In genomic region chr9:64017861-64018793, GRCm38 (mm10) we compare ENCODE assay signal across 8 mouse cellular contexts. TPM values are rescaled to one million over a fixed set of nuclear protein-coding genes. Genes with fewer than 3 reads are reported as not detected.
DNase-seq lines count a peak whose midpoint lies in the region; ATAC-seq and TF ChIP-seq lines count a peak whose summit lies in the region.

No protein-coding gene starts in this region.

- peak overlapping the region; percentile 97 for H3K4me2 ChIP-seq in heart, embryonic 12.5 days
- peak overlapping the region; percentile 71 for H3K4me2 ChIP-seq in kidney, embryonic 14.5 days (replicated peaks; ENCODE audit: low read depth, low read length)

- intact Hi-C loops in left cerebral cortex, adult 2 months (cut with DNase I), result no loop called here

- ATAC-seq in Patski, result peak; percentile 27
- ATAC-seq in heart, embryonic 12.5 days (ENCODE audit: insufficient number of reproducible peaks, low FRiP score), result peak; percentile 66
- peak; percentile 76 for ATAC-seq in kidney, embryonic 14.5 days (ENCODE audit: low FRiP score, low TSS enrichment)

- no peaks in the 10 kb centered on the region for H3K27me3 ChIP-seq in Patski
- H3K27me3 ChIP-seq in heart, embryonic 12.5 days (replicated peaks), result no peaks in the 10 kb centered on the region
- no peaks in the 10 kb centered on the region for H3K27me3 ChIP-seq in kidney, embryonic 14.5 days (ENCODE audit: control insufficient read depth, insufficient read depth, low read length)
- no peaks in the 10 kb centered on the region; the same call in 1 of the 2 replicates for H3K27me3 ChIP-seq in testis, adult 2 months (ENCODE audit: control insufficient read depth, insufficient read depth, low read length)

- DNase-seq in Patski (ENCODE audit: low read depth, low spot score), result no peak
- peak; percentile 86 for DNase-seq in embryo, embryonic 10.5 days (ENCODE audit: low spot score)
- DNase-seq in lung, postnatal 14 days, result peak; percentile 69
- no peak for DNase-seq in left cerebral cortex, adult 2 months (ENCODE audit: extremely low spot score in 1 of 2, low spot score in 2 of 2)
- DNase-seq in natural killer cell, adult 2 months (ENCODE audit: low spot score in 2 of 2), result no peak

- peak overlapping the region; percentile 100 for H3K9ac ChIP-seq in heart, embryonic 12.5 days
- peak overlapping the region; percentile 99 for H3K9ac ChIP-seq in kidney, embryonic 14.5 days (ENCODE audit: low read depth, low read length)

- CTCF ChIA-PET in Patski (lab: Charles Lee), result interaction anchor here (2.2 to 3.1 kb wide), 2 partner anchors 60 to 69 kb away, joined by 8 to 11 read pairs; no protein-coding TSS in a partner anchor

- POLR2A ChIA-PET in Patski (lab: Charles Lee), result interaction anchor here (0.8 to 4.4 kb wide), 4 partner anchors 60 to 102 kb away, joined by 3 to 32 read pairs (median 4); no protein-coding TSS in a partner anchor

- in situ Hi-C loops in Patski (cut with MboI; ENCODE audit: low pct_unique_long_range_greater_than_20kb), result loop anchor here (5.0 kb wide), 1 partner anchor 101 kb away; no protein-coding TSS in a partner anchor

- TF ChIP-seq CTCF in Patski (IDR thresholded peaks at IDR 0.05), result no peak
- TF ChIP-seq CTCF in testis, adult 2 months (IDR thresholded peaks at IDR 0.05; ENCODE audit: control insufficient read depth, insufficient read depth, insufficient replicate concordance, low read depth, low read length), result no peak
- no peak for TF ChIP-seq CTCF in left cerebral cortex, adult 2 months (IDR thresholded peaks at IDR 0.05)

- peak overlapping the region; percentile 99 for H3K27ac ChIP-seq in heart, embryonic 12.5 days (ENCODE audit: poor library complexity, severe bottlenecking)
- peak overlapping the region; percentile 95 for H3K27ac ChIP-seq in kidney, embryonic 14.5 days (ENCODE audit: low read depth, low read length)
- no peak overlapping the region for H3K27ac ChIP-seq in testis, adult 2 months (ENCODE audit: control insufficient read depth, insufficient read depth, low read depth, low read length)
- no peak overlapping the region for H3K27ac ChIP-seq in left cerebral cortex, adult 2 months

- under 1% methylated on average over 23 of the region's 23 CpGs for WGBS in heart, embryonic 12.5 days
- WGBS in kidney, embryonic 14.5 days, result under 1% methylated on average over 23 of the region's 23 CpGs

- no peak for TF ChIP-seq POLR2A in testis, adult 2 months (IDR thresholded peaks at IDR 0.05; ENCODE audit: control insufficient read depth, low read depth, low read length)

- peaks cover 37% of the 10 kb centered on the region for H3K4me1 ChIP-seq in heart, embryonic 12.5 days (replicated peaks)
- peaks cover 43% of the 10 kb centered on the region for H3K4me1 ChIP-seq in kidney, embryonic 14.5 days (ENCODE audit: control insufficient read depth, insufficient read depth, low read length)
- peaks cover 21% of the 10 kb centered on the region for H3K4me1 ChIP-seq in testis, adult 2 months (ENCODE audit: control insufficient read depth, insufficient read depth, low read length)

- H3K36me3 ChIP-seq in heart, embryonic 12.5 days, result peaks cover 52% of the 10 kb centered on the region
- H3K36me3 ChIP-seq in kidney, embryonic 14.5 days (ENCODE audit: control insufficient read depth, insufficient read depth, low read length), result peaks cover 8% of the 10 kb centered on the region; the same call in 1 of the 2 replicates
- H3K36me3 ChIP-seq in testis, adult 2 months (ENCODE audit: control insufficient read depth, insufficient read depth, low read length), result no peaks in the 10 kb centered on the region

- peak overlapping the region; percentile 77 for H3K4me3 ChIP-seq in heart, embryonic 12.5 days
- H3K4me3 ChIP-seq in kidney, embryonic 14.5 days (ENCODE audit: low read length), result peak overlapping the region; percentile 97
- peak overlapping the region; percentile 68 for H3K4me3 ChIP-seq in testis, adult 2 months (ENCODE audit: control insufficient read depth, low read depth, low read length)
- no peak overlapping the region for H3K4me3 ChIP-seq in left cerebral cortex, adult 2 months

- no peaks in the 10 kb centered on the region for H3K9me3 ChIP-seq in heart, embryonic 12.5 days (replicated peaks)
- no peaks in the 10 kb centered on the region for H3K9me3 ChIP-seq in kidney, embryonic 14.5 days (ENCODE audit: control insufficient read depth, low read length)

RNA-seq across cellular contexts. Expression of gene Smad6, which starts 3.7 kb away (rescaled TPM):
- 28.2 TPM for polyA plus RNA-seq in Patski (2021)
- 56.2 and 62.8 TPM in 2 replicates for polyA plus RNA-seq in heart, embryonic 12.5 days (2016; fragmentation: Nextera tagmentation; extraction: Ambion mirVana)
- polyA plus RNA-seq in kidney, embryonic 14.5 days (2014; fragmentation: Nextera tagmentation; extraction: Ambion mirVana), result 12.2 and 14.3 TPM in 2 replicates
- 34.5 and 38.1 TPM in 2 replicates for polyA plus RNA-seq in testis, adult 2 months (2012; rRNA removed)
- 1 to 10 TPM; 2.6 to 2.8 TPM for total RNA-seq in left cerebral cortex, adult 2 months (2021)

Comparison
In these comparisons a context has a peak if more than half of its experiments do, and no peak if none do; other contexts are left out.
1. DNase-seq: peak in embryo, embryonic 10.5 days (single experiment) and lung, postnatal 14 days (single experiment); none in Patski (single experiment), left cerebral cortex, adult 2 months (0 of 2) and natural killer cell, adult 2 months (0 of 2).
2. H3K27ac ChIP-seq: peak in heart, embryonic 12.5 days (single experiment) and kidney, embryonic 14.5 days (single experiment); none in testis, adult 2 months (single experiment) and left cerebral cortex, adult 2 months (single experiment).
3. Peak in every context shown above with its lines, with median percentiles within 50 percentile points of each other: ATAC-seq.